Mouse (Mus musculus): Measurements from ENCODE around the gene Gstk1. TPM values are rescaled to one million over a fixed set of nuclear protein-coding genes. Genes with fewer than 3 reads are reported as not detected.
A peak's percentile ranks its signal among the peaks of the same experiment; 100 is the strongest.

The Gstk1 gene
- total RNA-seq (2018; cell fraction: chromatin; rRNA removed): 1 to 10 TPM in 5 of 26 experiments, under 1 TPM in 1, not detected in 20; 0.91 to 2.6 (median 1.5) TPM
- total RNA-seq (2018; cell fraction: cytosol; rRNA removed): 1 to 10 TPM; 2.2 to 7.1 (median 4.3) TPM
- total RNA-seq (2018; cell fraction: nucleus; rRNA removed): 1 to 10 TPM in 13 of 26 experiments, under 1 TPM in 6, not detected in 7; 0.63 to 3.1 (median 1.3) TPM
- polyA plus RNA-seq (2018): 4.0 to 4.3 TPM (median 4.2 TPM) in 3 replicates

DNA sequence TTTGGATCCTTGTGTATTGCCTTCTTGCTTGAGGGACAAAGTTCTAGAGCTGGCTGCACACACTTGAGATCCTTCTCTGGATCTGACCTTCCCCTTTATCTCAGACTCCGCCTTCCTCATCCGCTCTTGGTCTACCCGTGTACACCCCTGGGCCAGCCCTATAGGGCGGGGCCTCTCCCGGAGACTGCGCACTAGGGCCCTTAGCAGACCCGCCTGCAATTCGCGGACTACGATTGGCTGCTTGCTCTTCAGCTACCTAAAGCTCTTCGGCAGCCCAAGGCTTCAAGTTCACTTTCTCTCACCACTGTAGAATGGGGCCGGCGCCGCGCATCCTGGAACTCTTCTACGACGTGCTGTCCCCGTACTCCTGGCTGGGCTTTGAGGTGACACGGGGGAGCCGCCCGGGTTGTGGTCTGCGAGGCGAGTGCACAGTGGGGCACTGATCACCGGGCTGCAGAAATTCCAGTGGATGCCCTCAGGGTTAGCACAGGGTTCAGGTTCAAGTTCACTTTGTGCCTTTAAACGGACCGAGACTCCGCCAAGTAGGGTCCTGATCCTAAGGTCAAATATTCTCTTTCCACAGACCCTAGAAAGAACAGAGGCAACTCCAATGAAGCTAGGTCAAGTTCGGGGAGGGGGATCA, at the start of gene Gstk1:
Gstk1 (plus strand) TSS at position 225 of the 643 bp plus-strand sequence.
- H3K36me3 ChIP-seq (ENCODE audit: inconsistent target): no peaks in the 10 kb centered on the region
- WGBS (ENCODE audit: missing documents): 3% methylated on average over 28 of the region's 28 CpGs
- H3K4me3 ChIP-seq (ENCODE audit: inconsistent target): peak within 1 kb of the TSS; percentile 26
- no peak within 1 kb of the TSS for H3K27ac ChIP-seq
- H3K79me2 ChIP-seq (ENCODE audit: inconsistent target): no peaks in the 10 kb centered on the region

DNA sequence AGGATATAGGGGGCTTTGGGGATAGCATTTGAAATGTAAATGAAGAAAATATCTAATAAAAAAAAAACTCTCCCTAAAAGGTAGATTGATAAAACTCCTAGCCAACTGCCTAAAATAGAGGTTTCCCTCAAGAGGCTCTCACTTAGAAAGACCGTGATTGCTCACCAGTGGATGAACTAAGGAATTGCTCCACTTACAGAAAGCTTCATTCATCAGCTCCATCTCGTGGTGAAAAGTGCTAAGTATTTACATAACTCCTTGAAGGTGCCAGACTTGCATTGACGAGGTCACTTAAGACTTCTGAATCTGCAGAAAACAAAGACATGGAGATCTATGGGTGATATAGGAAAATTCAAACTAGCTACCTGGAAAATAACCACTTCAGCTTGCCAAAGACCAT, 48.0 kb upstream of the Gstk1 start:
- H3K79me2 ChIP-seq (ENCODE audit: inconsistent target): no peaks in the 10 kb centered on the region
- WGBS (ENCODE audit: missing documents): 20% methylated on average over 3 of the region's 3 CpGs
- no peak overlapping the region for H3K27ac ChIP-seq
- H3K4me3 ChIP-seq (ENCODE audit: inconsistent target): no peak overlapping the region
- H3K36me3 ChIP-seq (ENCODE audit: inconsistent target): no peaks in the 10 kb centered on the region

DNA sequence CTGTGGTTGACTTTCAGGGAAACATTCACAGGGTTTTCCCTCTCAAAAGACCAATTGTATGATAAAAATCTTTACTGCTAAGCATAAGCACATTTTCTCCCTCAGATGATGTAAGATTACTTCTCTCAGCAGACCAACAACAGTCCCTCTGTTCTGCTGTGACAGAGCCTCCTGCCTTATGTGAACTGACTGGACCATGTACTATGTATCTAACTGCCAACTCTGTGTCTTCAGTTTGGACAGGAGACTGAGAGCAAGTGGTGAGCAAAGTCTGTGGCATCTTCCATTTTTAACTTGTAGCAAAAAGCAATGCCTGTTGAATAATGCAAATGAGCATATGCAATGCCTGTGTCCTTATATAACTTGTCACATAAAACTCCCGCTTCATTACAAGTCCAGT, 46.2 kb upstream of the Gstk1 start:
- Histone ChIP-seq H3K36me3 (ENCODE audit: inconsistent target) (no peaks in the 10 kb centered on the region), H3K4me3 (ENCODE audit: inconsistent target) (no peak overlapping the region), H3K79me2 (ENCODE audit: inconsistent target) (no peaks in the 10 kb centered on the region), H3K27ac (no peak overlapping the region)
- WGBS (ENCODE audit: missing documents): 82% methylated on average over 1 of the region's 1 CpGs

DNA sequence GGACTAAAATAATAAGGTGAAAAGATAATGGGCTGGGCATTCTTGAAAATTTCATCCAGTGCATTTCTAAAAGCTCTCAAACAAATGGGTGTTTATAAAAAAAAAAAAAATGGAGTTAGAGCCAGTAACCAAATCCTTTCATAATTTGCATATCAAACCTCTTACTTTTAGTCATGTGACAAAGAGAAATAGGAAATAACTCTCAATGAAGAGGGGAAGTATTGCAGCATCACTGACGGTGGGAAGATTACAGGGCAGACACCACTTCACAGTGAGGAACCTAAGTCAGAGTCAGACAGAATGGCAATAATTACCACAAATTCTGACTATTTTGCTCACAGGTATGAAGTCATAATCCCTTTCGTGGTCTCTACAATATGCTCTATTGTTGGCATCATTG, 30.7 kb upstream of the Gstk1 start, which contains the start of gene Tas2r144:
Tas2r144 (plus strand) TSS at position 301 of the 400 bp plus-strand sequence.
- no peak within 1 kb of the TSS for H3K4me3 ChIP-seq (ENCODE audit: inconsistent target)
- whole genome bisulfite sequencing (ENCODE audit: missing documents): 42% methylated on average over 2 of the region's 2 CpGs
- H3K36me3 ChIP-seq (ENCODE audit: inconsistent target): no peaks in the 10 kb centered on the region
- H3K79me2 ChIP-seq (ENCODE audit: inconsistent target): no peaks in the 10 kb centered on the region
- H3K27ac ChIP-seq: no peak within 1 kb of the TSS

DNA sequence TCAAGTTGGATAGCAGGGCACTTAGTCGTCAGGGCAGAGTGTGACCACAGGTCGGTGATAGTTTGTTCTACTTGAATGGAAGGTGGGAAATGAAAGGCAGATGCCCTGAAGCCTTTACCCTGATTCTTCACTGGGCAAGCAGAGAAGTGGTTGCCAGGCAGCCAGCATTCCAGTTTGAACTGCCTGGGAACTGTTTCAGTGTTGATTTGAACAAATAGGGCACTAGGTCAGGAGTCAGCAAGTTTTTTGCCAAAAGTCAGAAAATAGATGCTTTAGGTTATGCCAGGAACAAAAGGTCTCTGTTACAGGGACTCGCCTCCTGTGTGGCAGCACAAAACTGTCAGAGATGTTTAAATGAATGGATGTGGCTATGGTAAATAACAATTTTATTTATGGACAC, 23.4 kb upstream of the Gstk1 start:
- H3K27ac ChIP-seq: no peak overlapping the region
- no peaks in the 10 kb centered on the region for H3K79me2 ChIP-seq (ENCODE audit: inconsistent target)
- WGBS (ENCODE audit: missing documents): 81% methylated on average over 3 of the region's 3 CpGs
- no peak overlapping the region for H3K4me3 ChIP-seq (ENCODE audit: inconsistent target)
- H3K36me3 ChIP-seq (ENCODE audit: inconsistent target): no peaks in the 10 kb centered on the region

- WGBS (ENCODE audit: missing documents): 68% methylated on average over 4 of the region's 4 CpGs
- Histone ChIP-seq H3K36me3 (ENCODE audit: inconsistent target) (no peaks in the 10 kb centered on the region), H3K4me3 (ENCODE audit: inconsistent target) (no peak overlapping the region), H3K27ac (no peak overlapping the region), H3K79me2 (ENCODE audit: inconsistent target) (no peaks in the 10 kb centered on the region)
These were observed 20.7 kb upstream of the Gstk1 start for GRCm38 (mm10) chr6:42225046-42225445.

DNA sequence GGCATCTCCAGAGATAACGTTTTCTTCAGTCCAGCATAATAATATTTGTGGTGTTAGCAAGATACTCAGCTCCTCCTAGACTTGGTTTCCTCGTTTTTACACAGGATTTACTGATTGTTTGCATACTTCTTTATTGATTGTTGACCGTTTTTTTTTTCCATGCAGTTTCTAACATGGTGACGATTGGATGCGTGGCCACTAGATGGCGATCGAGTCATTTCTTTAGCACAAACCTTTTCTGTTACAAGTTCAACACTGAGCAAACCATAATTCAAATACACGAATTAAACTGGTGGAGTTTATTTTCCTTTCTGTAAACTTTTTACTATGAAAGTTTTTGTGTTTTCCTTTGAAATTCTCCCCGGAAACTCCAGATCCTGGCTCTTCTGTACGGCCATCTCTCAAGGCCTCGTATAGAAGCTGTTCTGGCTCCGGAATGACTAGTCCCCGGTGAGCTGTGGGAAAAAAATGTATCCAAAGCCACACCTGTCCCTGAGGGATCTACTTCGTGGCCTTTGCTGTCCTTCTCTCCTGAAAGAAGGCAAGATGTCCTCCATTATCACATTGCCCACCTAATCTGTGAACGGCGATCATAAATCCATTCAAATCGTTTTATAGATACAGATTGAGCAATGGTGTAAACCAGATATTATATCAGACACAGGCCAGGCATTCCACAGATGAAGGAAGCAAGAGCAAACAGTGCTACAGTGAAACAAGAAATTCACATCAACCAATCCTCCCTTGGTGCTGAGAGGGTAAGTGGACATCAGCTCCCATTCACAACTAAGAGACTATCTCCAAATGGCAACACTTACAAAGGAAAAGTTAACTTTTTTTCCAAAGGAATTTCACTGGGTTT, 18.3 kb upstream of the Gstk1 start:
- WGBS (ENCODE audit: missing documents): 36% methylated on average over 17 of the region's 17 CpGs
- Histone ChIP-seq H3K4me3 (ENCODE audit: inconsistent target) (no peak overlapping the region), H3K79me2 (ENCODE audit: inconsistent target) (no peaks in the 10 kb centered on the region)

GRCm38 (mm10) chr6:42229610-42230009, 16.1 kb upstream of the Gstk1 start:
- H3K79me2 ChIP-seq (ENCODE audit: inconsistent target): no peaks in the 10 kb centered on the region
- no peak overlapping the region for H3K4me3 ChIP-seq (ENCODE audit: inconsistent target)
- no peak overlapping the region for H3K27ac ChIP-seq
- no peaks in the 10 kb centered on the region for H3K36me3 ChIP-seq (ENCODE audit: inconsistent target)
- WGBS (ENCODE audit: missing documents): 78% methylated on average over 4 of the region's 4 CpGs

More for the DNA sequence above, 18.3 kb upstream of the Gstk1 start:
- Histone ChIP-seq H3K36me3 (ENCODE audit: inconsistent target) (no peaks in the 10 kb centered on the region), H3K27ac (no peak overlapping the region)

DNA sequence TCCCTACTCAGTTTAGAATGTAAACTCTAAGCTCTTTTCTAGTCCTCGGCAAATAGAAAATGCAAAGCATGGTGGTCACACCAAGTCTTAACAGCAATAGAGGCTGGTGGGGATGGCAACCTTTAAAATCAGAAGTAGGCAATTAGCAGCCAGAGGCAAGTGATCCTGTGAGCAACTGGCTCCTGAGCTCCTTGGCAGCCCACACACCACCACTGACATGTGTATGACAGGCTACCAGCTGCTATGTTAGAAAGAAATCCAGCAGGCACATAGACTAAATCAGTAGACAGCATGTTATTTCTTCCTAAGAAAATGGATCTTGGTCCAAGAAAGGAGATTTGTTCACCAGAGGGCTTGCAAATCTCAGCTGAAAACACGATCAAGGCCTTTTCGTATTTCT, 14.5 kb upstream of the Gstk1 start:
- H3K79me2 ChIP-seq (ENCODE audit: inconsistent target): no peaks in the 10 kb centered on the region
- WGBS (ENCODE audit: missing documents): 100% methylated on average over 3 of the region's 3 CpGs
- H3K27ac ChIP-seq: no peak overlapping the region
- H3K36me3 ChIP-seq (ENCODE audit: inconsistent target): no peaks in the 10 kb centered on the region
- H3K4me3 ChIP-seq (ENCODE audit: inconsistent target): no peak overlapping the region

- 86% methylated on average over 5 of the region's 6 CpGs for WGBS (ENCODE audit: missing documents)
- H3K27ac ChIP-seq: no peak overlapping the region
- H3K36me3 ChIP-seq (ENCODE audit: inconsistent target): no peaks in the 10 kb centered on the region
- no peak overlapping the region for H3K4me3 ChIP-seq (ENCODE audit: inconsistent target)
- no peaks in the 10 kb centered on the region for H3K79me2 ChIP-seq (ENCODE audit: inconsistent target)
These were observed 8.4 kb upstream of the Gstk1 start for GRCm38 (mm10) chr6:42237276-42237805.

DNA sequence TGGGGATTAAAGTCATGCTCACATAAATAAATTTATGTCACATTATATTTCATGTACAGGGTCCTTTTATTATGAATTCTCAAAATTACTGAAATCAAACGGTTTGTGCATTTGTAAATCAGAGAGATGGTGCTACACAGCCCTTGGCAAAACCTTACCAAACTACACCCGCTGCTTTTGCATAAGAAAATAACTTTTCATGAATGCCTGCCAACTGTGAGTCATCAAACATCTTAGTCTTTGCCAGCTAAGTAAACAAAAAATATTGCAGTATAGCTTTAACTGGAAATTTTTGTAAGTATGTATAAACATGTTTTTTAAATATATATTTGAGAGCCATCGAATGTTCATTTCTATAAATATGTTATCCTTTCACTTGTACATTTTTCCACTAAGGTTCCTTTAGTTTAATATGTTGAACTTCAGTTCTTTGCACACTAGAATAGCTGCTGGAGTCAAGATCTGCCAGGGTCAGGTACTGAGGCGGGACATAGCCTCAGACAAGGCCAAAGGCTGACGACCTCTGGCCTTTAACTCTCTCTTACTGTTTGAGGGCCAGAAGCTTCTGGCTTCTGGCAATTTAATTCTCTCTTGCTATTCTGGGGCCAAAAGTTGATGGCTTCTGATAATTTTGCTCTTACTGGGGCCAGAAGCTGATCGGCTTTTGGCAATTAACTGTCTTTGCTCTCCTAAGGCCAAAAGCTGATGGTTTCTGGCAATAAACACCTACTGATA, 4.3 kb upstream of the Gstk1 start:
- Histone ChIP-seq H3K36me3 (ENCODE audit: inconsistent target) (no peaks in the 10 kb centered on the region), H3K27ac (no peak overlapping the region), H3K79me2 (ENCODE audit: inconsistent target) (no peaks in the 10 kb centered on the region), H3K4me3 (ENCODE audit: inconsistent target) (no peak overlapping the region)
- 94% methylated on average over 6 of the region's 6 CpGs for WGBS (ENCODE audit: missing documents)

- H3K79me2 ChIP-seq (ENCODE audit: inconsistent target): no peaks in the 10 kb centered on the region
- WGBS (ENCODE audit: missing documents): 83% methylated on average over 8 of the region's 8 CpGs
- no peak overlapping the region for H3K4me3 ChIP-seq (ENCODE audit: inconsistent target)
- no peaks in the 10 kb centered on the region for H3K36me3 ChIP-seq (ENCODE audit: inconsistent target)
- no peak overlapping the region for H3K27ac ChIP-seq
These were observed 1.4 kb downstream of the Gstk1 start for GRCm38 (mm10) chr6:42247173-42247572.

- Histone ChIP-seq H3K36me3 (ENCODE audit: inconsistent target) (no peaks in the 10 kb centered on the region), H3K27ac (no peak overlapping the region), H3K4me3 (ENCODE audit: inconsistent target) (no peak overlapping the region), H3K79me2 (ENCODE audit: inconsistent target) (no peaks in the 10 kb centered on the region)
- WGBS (ENCODE audit: missing documents): 100% methylated on average over 1 of the region's 1 CpGs
These were observed 2.2 kb downstream of the Gstk1 start for GRCm38 (mm10) chr6:42247981-42248380.

- Histone ChIP-seq H3K4me3 (ENCODE audit: inconsistent target) (no peak overlapping the region), H3K36me3 (ENCODE audit: inconsistent target) (no peaks in the 10 kb centered on the region), H3K79me2 (ENCODE audit: inconsistent target) (no peaks in the 10 kb centered on the region), H3K27ac (no peak overlapping the region)
- WGBS (ENCODE audit: missing documents): 90% methylated on average over 4 of the region's 4 CpGs
These were observed 6.1 kb downstream of the Gstk1 start for GRCm38 (mm10) chr6:42251791-42252190.

Measured in macrophage (primary cell).